In the genomic region with DNA sequence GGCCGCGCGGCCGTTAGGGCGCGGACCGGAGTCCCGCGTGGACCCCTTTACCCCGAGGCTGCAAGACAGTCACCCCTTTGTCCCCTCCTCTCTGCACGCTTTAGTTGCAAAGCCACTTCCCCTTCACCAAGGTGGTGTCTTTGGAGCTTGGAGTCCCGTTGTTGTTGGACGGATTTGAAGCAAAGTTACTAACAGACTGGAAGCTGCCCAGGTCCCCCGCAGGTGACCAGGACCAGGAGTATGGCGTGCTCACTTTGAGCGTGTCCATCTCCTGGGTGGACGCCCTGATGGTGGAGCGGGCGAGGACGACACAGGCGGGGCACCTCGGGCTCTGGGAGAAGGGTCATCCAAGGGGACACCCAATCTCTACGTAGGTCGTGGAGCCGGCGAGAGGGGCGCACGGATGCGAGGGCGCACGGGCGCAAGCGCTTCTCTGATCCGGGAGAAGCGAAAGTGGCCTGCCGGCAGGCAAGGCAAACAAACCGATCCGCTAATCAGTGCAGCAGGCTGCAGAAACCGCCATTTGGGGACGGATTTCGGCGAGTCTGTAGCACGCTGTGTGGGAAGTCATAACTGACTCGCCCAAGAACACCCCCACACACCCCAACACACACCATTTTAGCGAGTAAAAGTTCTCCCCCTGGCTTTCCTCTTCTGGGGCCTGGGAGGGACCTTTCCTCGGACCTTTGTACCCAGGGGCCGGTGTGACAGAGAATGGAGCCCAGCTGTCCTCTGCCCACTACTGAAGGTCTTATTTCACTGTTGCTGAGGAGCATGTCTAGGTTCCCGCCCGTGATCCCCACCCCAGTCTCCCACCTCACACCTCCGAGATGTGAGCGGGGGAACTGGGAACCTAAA, we compare ENCODE assay signal across 8 mouse cellular contexts. TPM values are rescaled to one million over a fixed set of nuclear protein-coding genes. Genes with fewer than 3 reads are reported as not detected.
DNase-seq lines count a peak whose midpoint lies in the region; ATAC-seq and TF ChIP-seq lines count a peak whose summit lies in the region.

No protein-coding gene starts in this region.

- under 1% methylated on average over 51 of the region's 51 CpGs for WGBS in forebrain, postnatal 0 days
- 1% methylated on average over 51 of the region's 51 CpGs for WGBS in intestine, embryonic 15.5 days
- WGBS in midbrain, embryonic 15.5 days = 1% methylated on average over 51 of the region's 51 CpGs

- H3K9ac ChIP-seq in forebrain, postnatal 0 days = peak overlapping the region; percentile 56
- peak overlapping the region; percentile 44 for H3K9ac ChIP-seq in intestine, embryonic 15.5 days
- no peak overlapping the region for H3K9ac ChIP-seq in midbrain, embryonic 15.5 days

- H3K4me2 ChIP-seq in forebrain, postnatal 0 days (ENCODE audit: low read depth) = peak overlapping the region; percentile 78
- H3K4me2 ChIP-seq in intestine, embryonic 15.5 days (replicated peaks) = peak overlapping the region; percentile 92
- H3K4me2 ChIP-seq in midbrain, embryonic 15.5 days = peak overlapping the region; percentile 74

- peak; percentile 73 for DNase-seq in retina, postnatal 1 day
- no peak for DNase-seq in retina, embryonic 14.5 days (ENCODE audit: low spot score)
- peak; percentile 54 for DNase-seq in forebrain, postnatal 0 days
- DNase-seq in liver = peak; percentile 30
- peak; percentile 68 for DNase-seq in testis, postnatal 14 days (ENCODE audit: low spot score)

- H3K4me1 ChIP-seq in brown adipose tissue, adult 24 weeks (ENCODE audit: control insufficient read depth, insufficient read depth, insufficient read length, low read length) = no peaks in the 10 kb centered on the region
- 0 out of 2 replicates have a peak, but pooled peaks cover 5% of the 10 kb centered on the region for H3K4me1 ChIP-seq in forebrain, postnatal 0 days (ENCODE audit: insufficient read depth)
- H3K4me1 ChIP-seq in intestine, embryonic 15.5 days (replicated peaks) = peaks cover 21% of the 10 kb centered on the region
- peaks cover 28% of the 10 kb centered on the region for H3K4me1 ChIP-seq in midbrain, embryonic 15.5 days

- H3K27ac ChIP-seq in brown adipose tissue, adult 24 weeks (replicated peaks; ENCODE audit: low read depth, low read length) = no peak overlapping the region
- H3K27ac ChIP-seq in forebrain, postnatal 0 days (ENCODE audit: low read depth, low read length) = no peak overlapping the region
- H3K27ac ChIP-seq in intestine, embryonic 15.5 days = no peak overlapping the region
- no peak overlapping the region for H3K27ac ChIP-seq in midbrain, embryonic 15.5 days

- H3K9me3 ChIP-seq in forebrain, postnatal 0 days (ENCODE audit: low read length) = no peaks in the 10 kb centered on the region
- no peaks in the 10 kb centered on the region for H3K9me3 ChIP-seq in intestine, embryonic 15.5 days
- no peaks in the 10 kb centered on the region for H3K9me3 ChIP-seq in midbrain, embryonic 15.5 days

- no peak for TF ChIP-seq CTCF in forebrain, postnatal 0 days (IDR thresholded peaks at IDR 0.05; ENCODE audit: low read depth)

- peak overlapping the region; percentile 56 for H3K4me3 ChIP-seq in brown adipose tissue, adult 24 weeks (ENCODE audit: insufficient read depth, low read depth, low read length)
- peak overlapping the region; percentile 53 for H3K4me3 ChIP-seq in forebrain, postnatal 0 days (ENCODE audit: low read depth, low read length)
- H3K4me3 ChIP-seq in intestine, embryonic 15.5 days (replicated peaks) = peak overlapping the region; percentile 47
- peak overlapping the region; percentile 44 for H3K4me3 ChIP-seq in midbrain, embryonic 15.5 days

- peaks cover 3% of the 10 kb centered on the region for H3K36me3 ChIP-seq in forebrain, postnatal 0 days (ENCODE audit: insufficient read depth)
- H3K36me3 ChIP-seq in intestine, embryonic 15.5 days = no peaks in the 10 kb centered on the region; the same call in none of the 2 replicates
- H3K36me3 ChIP-seq in midbrain, embryonic 15.5 days (replicated peaks) = peaks cover 3% of the 10 kb centered on the region; the same call in 1 of the 2 replicates

- peaks cover 63% of the 10 kb centered on the region for H3K27me3 ChIP-seq in forebrain, postnatal 0 days (ENCODE audit: insufficient read depth, low read length)
- peaks cover 48% of the 10 kb centered on the region for H3K27me3 ChIP-seq in intestine, embryonic 15.5 days (replicated peaks)
- H3K27me3 ChIP-seq in midbrain, embryonic 15.5 days (replicated peaks) = peaks cover 49% of the 10 kb centered on the region

- peak; percentile 25 for ATAC-seq in forebrain, postnatal 0 days
- ATAC-seq in intestine, embryonic 15.5 days = peak; percentile 50
- ATAC-seq in midbrain, embryonic 15.5 days (replicated peaks) = peak; percentile 38

RNA-seq across cellular contexts. Expression of gene Spag6, which starts 4.5 kb away (rescaled TPM):
- not detected in 2 replicates for polyA plus RNA-seq in brown adipose tissue, adult 24 weeks (2012; ENCODE audit: insufficient read depth, insufficient read length, missing spikeins)
- not detected in 2 replicates for total RNA-seq in forebrain, postnatal 0 days (2014; rRNA removed)
- polyA plus RNA-seq in forebrain, postnatal 0 days (2015; fragmentation: Nextera tagmentation; extraction: Ambion mirVana) = 0.06 and 0.21 TPM in 2 replicates
- polyA plus RNA-seq in intestine, embryonic 15.5 days (2015; fragmentation: Nextera tagmentation; extraction: Ambion mirVana) = 0.05 TPM in 1 of 2 replicates, not detected in the other
- 0.14 and 0.17 TPM in 2 replicates for polyA plus RNA-seq in midbrain, embryonic 15.5 days (2015; fragmentation: Nextera tagmentation; extraction: Ambion mirVana)

RNA-seq across cellular contexts. Expression of gene Bmi1, which starts 12.5 kb away (rescaled TPM):
- 26.7 and 42.4 TPM in 2 replicates for polyA plus RNA-seq in brown adipose tissue, adult 24 weeks (2012; ENCODE audit: insufficient read depth, insufficient read length, missing spikeins)
- total RNA-seq in forebrain, postnatal 0 days (2014; rRNA removed) = 92.2 and 94.7 TPM in 2 replicates
- 17.4 and 21.4 TPM in 2 replicates for polyA plus RNA-seq in forebrain, postnatal 0 days (2015; fragmentation: Nextera tagmentation; extraction: Ambion mirVana)
- polyA plus RNA-seq in intestine, embryonic 15.5 days (2015; fragmentation: Nextera tagmentation; extraction: Ambion mirVana) = 16.6 and 20.1 TPM in 2 replicates
- 22.0 and 25.0 TPM in 2 replicates for polyA plus RNA-seq in midbrain, embryonic 15.5 days (2015; fragmentation: Nextera tagmentation; extraction: Ambion mirVana)

RNA-seq across cellular contexts. Expression of gene Commd3, which starts 17.1 kb away (rescaled TPM):
- polyA plus RNA-seq in brown adipose tissue, adult 24 weeks (2012; ENCODE audit: insufficient read depth, insufficient read length, missing spikeins) = 194 and 268 TPM in 2 replicates
- total RNA-seq in forebrain, postnatal 0 days (2014; rRNA removed) = 164 and 184 TPM in 2 replicates
- 256 and 334 TPM in 2 replicates for polyA plus RNA-seq in forebrain, postnatal 0 days (2015; fragmentation: Nextera tagmentation; extraction: Ambion mirVana)
- 217 and 235 TPM in 2 replicates for polyA plus RNA-seq in intestine, embryonic 15.5 days (2015; fragmentation: Nextera tagmentation; extraction: Ambion mirVana)
- 179 and 185 TPM in 2 replicates for polyA plus RNA-seq in midbrain, embryonic 15.5 days (2015; fragmentation: Nextera tagmentation; extraction: Ambion mirVana)
